Mouse (Mus musculus) R1 (cell line): ENCODE results near the gene Palm3.

ENCODE experiments used
- DNase-seq: peaks from one replicate; pipeline ENCODE4 v3.0.0-alpha.2; 2018; ENCODE audit warnings: low read depth, low spot score

The Palm3 gene

DNA sequence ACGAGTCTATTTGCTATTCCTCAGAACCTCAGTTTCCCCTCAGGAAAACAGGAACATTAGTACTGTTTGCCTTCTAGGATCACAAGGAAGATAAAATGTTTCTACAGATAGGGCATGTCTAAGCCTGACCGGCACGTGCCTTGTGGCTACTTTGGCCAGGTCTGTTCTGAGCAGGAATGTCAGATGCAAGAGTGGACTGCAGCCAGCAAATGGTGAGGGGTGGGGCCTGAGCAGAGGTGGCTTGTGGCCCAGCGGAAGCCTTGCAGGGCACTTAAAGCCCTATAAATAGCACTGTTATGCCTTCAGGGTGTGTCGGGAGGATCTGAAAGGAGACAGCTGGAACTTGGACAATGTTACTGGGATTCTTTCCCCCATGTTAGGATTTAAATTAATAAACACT, 1.8 kb downstream of the Palm3 start:
- DNase-seq: peak; percentile 63

GRCm38 (mm10) chr8:84023631-84024030, 2.4 kb downstream of the Palm3 start:
- peak; percentile 72 for DNase-seq

GRCm38 (mm10) chr8:84024171-84024570, 2.9 kb downstream of the Palm3 start:
- peak; percentile 92 for DNase-seq

DNA sequence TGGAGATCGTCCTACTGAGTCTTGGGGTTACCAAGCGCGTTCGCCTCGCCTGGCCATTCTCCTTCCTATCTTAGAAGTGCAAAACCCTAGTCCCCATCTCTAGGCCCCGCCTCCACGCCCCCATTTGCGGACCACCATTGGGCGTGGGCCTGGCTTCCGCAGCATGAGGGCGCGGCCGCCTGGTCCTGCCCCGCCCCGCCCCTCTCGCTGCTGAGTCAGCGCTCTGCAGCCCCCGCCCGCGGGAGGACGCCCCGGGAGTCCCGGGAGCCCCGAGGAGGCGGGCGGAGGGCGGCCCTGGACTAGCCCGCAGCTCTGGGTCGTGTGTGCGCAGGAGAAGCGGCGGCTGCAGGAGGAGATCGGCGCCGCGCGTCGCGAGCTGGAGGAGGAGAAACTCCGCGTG, 4.6 kb downstream of the Palm3 start:
- peak; percentile 88 for DNase-seq

DNA sequence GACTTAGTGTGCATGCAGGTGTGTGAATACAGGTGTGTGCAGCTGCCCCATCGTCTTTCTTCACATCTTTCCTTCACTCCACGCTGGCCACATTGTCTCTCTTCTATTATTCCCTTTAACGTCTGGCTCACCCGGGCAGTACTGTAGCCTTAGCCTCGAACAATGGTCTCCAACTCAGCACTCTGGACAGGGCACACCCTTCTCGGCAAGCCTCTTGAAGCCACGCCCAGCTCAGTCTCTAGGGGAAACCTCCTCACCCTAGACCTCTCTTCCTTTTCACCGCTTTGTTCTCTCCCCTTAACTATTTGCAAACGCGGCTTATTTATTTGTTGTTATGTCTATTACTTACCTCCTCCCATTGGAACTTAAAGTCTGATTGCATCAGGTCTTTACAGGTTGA, 6.2 kb downstream of the Palm3 start:
- peak; percentile 86 for DNase-seq

DNA sequence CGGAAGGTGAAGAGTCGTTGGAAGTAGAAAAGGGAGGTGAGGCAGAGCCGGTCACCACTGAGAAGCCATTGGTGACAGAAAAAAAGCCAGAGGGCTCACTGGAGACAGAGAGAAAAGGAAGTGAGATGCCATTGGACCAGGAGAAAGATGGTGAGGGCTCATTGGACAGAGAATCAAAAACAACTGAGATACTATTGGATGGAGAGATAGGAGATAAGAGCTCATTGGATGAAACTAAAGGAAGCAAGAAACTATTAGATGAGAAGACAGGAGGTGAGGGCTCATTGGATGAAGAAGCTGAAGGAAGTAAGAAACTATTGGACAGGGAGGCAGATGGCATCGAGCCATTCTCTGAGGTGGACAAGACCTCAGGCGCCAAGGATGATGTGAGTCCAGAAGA, 8.0 kb downstream of the Palm3 start:
- DNase-seq: peak; percentile 86

DNA sequence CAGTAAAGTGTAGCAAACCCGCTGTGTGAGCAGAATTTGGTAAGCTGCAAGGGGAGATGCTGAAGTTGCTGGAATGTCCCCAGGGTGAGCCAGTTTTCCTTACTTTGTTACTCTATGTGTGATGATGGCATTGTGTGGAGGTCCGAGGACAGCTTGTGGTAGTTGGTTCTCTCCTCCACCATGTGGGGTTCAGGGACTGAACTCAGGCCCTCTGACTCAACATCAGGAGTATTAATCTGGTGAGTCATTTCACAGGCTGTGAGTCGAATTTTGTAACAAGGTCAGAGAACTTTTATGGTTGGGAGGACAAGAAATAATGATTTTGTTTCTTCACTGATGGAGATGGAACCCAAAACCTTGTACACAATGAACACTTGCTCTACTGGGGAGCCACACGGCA, 11.5 kb downstream of the Palm3 start:
- no peak for DNase-seq

- DNase-seq: no peak
These were observed 16.7 kb downstream of the Palm3 start for GRCm38 (mm10) chr8:84038015-84038414.

- DNase-seq: peak; percentile 92
These were observed 17.8 kb downstream of the Palm3 start for GRCm38 (mm10) chr8:84039050-84039449.

- peak; percentile 57 for DNase-seq
These were observed 21.0 kb downstream of the Palm3 start, which contains the start of gene Il27ra for GRCm38 (mm10) chr8:84042066-84042947. TSS of gene Il27ra (minus strand) at chr8:84042589.

DNA sequence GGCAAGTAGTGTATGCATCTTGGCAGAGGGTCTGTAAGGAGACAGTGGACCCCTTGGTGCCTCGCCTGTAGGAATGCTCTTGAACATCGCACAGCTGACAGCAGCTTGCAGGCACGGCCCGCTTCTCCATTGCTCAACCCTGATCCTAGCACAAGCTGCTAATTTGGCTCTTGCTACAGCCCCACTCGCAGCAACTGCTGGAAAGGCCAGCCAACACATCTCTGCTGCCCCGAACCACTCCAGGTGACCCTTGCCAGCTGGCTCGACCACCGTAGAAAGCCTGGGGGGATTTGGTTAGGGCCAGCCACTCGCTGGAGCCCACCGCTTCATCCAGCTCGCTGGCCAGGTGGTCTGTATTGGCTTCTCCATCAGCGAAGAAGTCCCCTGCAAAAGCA, 21.7 kb downstream of the Palm3 start:
- no peak for DNase-seq

- DNase-seq: peak; percentile 33
These were observed 22.8 kb downstream of the Palm3 start for GRCm38 (mm10) chr8:84044103-84044502.

DNA sequence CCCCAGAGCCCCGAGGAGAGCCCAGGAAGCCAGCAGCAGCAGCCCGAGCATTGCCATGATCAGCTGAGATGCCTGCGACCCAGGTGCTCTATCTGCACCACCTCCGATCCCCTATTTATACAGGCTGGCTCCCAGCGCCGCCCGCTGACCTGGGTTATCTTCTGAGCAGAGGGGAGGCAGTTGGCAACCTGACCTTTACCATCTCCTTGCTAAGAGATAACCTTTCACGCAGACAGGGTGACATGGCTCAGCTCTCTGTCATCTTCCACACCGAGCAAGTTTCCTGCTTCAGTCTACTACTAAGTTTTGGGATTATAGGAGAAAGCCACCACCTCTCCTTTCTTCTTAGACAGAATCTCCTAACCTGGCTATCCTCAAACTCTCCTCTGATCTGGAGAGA, 23.6 kb downstream of the Palm3 start, which contains the start of gene Rln3:
Rln3 (minus strand) TSS at position 101 of the 400 bp plus-strand sequence.
- DNase-seq: no peak

- peak; percentile 66 for DNase-seq
These were observed 25.2 kb downstream of the Palm3 start for GRCm38 (mm10) chr8:84046505-84046904.

DNA sequence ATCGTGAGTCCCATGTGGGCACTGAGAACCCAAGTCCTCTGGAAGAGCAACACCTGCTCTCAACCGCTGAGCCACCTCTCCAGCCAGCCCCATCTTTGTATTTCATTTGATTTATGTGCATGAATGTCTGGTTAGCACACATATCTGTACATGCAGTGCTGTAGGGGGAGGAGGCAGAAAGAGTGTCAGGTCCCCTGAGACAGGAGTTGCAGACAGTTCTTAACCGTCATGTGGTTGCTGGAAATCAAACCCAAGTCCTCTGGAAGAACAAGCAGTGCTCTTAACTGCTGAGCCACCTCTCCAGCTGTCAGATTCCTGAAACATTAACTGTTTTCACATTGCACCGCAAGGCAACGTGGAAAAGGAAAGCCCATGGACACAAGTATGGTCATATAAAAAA, 26.9 kb downstream of the Palm3 start:
- DNase-seq: no peak

DNA sequence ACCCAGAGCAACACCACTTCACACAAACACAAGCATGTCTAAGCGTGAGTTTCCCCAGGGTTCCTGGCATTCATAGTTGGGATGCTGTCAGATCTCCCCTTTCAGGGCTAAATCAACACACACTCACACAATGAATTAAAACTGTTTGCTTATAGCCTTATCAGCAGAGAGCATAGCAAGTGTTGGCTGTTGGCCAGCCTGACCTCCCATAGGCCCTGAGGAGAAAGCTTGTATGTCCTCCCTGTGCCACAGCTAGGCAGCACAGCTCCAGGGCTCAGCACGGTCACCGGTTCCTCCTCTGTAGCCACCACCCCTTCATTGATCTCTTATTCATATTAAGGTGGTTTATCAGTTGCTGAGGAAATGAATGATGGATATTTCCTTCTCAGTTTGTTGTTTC, 31.5 kb downstream of the Palm3 start:
- DNase-seq: no peak

GRCm38 (mm10) chr8:84053229-84053628, 32.0 kb downstream of the Palm3 start:
- DNase-seq: peak; percentile 82

- DNase-seq: peak; percentile 39
These were observed 36.6 kb downstream of the Palm3 start for GRCm38 (mm10) chr8:84057827-84058226.

- peak; percentile 70 for DNase-seq
These were observed 38.0 kb downstream of the Palm3 start for GRCm38 (mm10) chr8:84059226-84059625.

DNA sequence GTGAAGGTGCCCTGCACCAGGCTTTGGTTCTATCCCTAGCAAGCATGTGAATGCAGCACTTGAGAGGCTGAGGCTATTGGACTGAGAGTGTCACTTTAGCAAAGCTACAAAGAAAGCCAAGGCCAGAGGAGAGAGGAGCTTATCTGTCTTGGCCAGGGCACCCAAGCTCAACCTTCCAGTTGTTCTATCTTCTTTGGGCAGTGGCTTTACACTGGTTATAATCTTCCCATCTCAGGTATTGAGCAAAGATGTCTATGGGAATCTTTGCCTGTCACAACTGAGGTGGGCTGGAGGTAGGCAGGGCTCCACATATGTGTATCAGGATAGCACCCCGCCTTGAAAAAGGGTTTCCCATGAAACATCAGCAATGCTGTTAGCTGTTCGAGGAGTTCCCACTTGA, 39.0 kb downstream of the Palm3 start:
- no peak for DNase-seq

DNA sequence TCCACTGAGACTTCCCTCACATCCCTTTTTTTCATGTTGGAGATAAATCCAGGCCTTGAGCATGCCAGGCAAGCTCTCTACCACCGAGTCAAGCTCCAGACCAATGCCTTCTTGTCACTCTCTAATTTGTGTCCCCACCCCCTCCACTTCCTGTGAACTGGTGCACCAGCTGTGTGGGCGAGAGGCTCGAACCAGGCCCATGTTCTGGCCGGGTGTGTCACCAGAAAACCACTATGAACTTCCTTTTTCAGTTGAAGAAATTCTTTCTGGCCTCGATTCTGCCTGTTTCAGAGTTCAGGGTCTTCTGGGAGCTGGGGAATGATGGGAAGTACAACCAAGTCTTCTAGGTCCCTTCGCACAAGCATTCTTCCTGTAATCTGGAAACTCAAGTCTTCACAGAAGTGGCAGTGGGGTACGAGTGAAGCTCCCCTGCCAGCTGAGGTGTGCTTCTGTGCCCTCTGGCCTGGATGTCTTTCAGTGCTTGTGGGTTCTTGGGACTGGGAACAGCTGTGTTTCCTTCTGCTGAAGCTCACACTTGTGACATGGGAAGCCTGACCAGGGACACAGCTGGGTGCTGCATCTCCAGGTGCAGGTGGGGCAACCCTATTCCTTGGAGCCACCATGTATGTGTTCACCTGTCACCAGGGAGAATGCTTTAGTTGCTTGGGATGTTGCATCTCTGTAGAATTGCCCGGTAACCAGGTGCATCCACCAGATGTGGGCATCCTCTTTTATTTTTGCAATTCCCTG, 42.8 kb downstream of the Palm3 start:
- no peak for DNase-seq

GRCm38 (mm10) chr8:84065037-84065436, 43.8 kb downstream of the Palm3 start, which contains the start of gene Gm10643:
TSS of gene Gm10643 (minus strand) at chr8:84065137.
- DNase-seq: no peak
